Mouse (Mus musculus): ENCODE results near the gene Txndc8.

DNA sequence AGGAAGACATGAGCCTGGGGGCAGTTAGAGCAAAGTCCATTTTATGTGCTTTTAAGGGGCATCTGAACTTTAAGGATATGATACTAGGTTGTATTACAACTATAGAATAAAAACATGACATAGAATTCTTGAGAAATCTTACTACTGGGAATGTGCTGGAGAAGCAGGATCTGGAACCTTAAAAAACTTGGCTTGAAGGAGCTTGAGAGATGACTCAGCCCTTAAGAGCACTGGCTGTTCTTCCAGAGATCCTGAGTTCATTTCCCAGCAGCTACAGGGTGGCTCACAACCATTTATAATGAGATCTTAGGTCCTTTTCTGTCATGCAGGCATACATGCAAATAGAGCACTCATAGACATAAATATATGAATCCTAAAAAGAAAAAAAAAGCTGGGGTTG is 46.7 kb upstream of the Txndc8 start:
- no peak for TF ChIP-seq CTCF (IDR thresholded peaks at IDR 0.05; ENCODE audit: extremely low read depth, insufficient read depth, low read length)
- TF ChIP-seq POLR2A (IDR thresholded peaks at IDR 0.05; ENCODE audit: extremely low read depth, insufficient read depth, low read length), result no peak

Data from cortical plate, adult 2 months (tissue).